Mouse (Mus musculus): ENCODE measurements around the gene Slc35b2.

Slc35b2 gene

GRCm38 (mm10) chr17:45599446-45600242 is 36.0 kb downstream of the Slc35b2 start, which contains the start of gene Slc29a1:
Gene Slc29a1 (minus strand): TSS chr17:45599606.
- Histone ChIP-seq H3K4me3 (replicated peaks; ENCODE audit: low read length) (peak within 1 kb of the TSS; percentile 93), H3K27me3 (ENCODE audit: insufficient read depth, low read length) (no peaks in the 10 kb centered on the region), H3K9me3 (ENCODE audit: low read length) (no peaks in the 10 kb centered on the region), H3K4me1 (replicated peaks; ENCODE audit: low read depth, low read length) (peaks cover 76% of the 10 kb centered on the region), H3K36me3 (ENCODE audit: insufficient read depth, low read length) (peaks cover 24% of the 10 kb centered on the region)
- TF ChIP-seq NANOG (IDR thresholded peaks at IDR 0.05; ENCODE audit: borderline replicate concordance, low read length) (no peak), CTCF (conservative IDR thresholded peaks at IDR 0.05; ENCODE audit: low read length) (no peak), POU5F1 (IDR thresholded peaks at IDR 0.05; ENCODE audit: borderline replicate concordance, low read length) (no peak)

GRCm38 (mm10) chr17:45600267-45600666 is 36.6 kb downstream of the Slc35b2 start:
- TF ChIP-seq POU5F1 (IDR thresholded peaks at IDR 0.05; ENCODE audit: borderline replicate concordance, low read length), result no peak
- no peak for TF ChIP-seq NANOG (IDR thresholded peaks at IDR 0.05; ENCODE audit: borderline replicate concordance, low read length)
- TF ChIP-seq CTCF (conservative IDR thresholded peaks at IDR 0.05; ENCODE audit: low read length), result no peak
- H3K9me3 ChIP-seq (ENCODE audit: low read length), result no peaks in the 10 kb centered on the region
- H3K27me3 ChIP-seq (ENCODE audit: insufficient read depth, low read length), result no peaks in the 10 kb centered on the region
- H3K36me3 ChIP-seq (ENCODE audit: insufficient read depth, low read length), result peaks cover 24% of the 10 kb centered on the region
- H3K4me1 ChIP-seq (replicated peaks; ENCODE audit: low read depth, low read length), result peaks cover 78% of the 10 kb centered on the region
- peak overlapping the region; percentile 93 for H3K4me3 ChIP-seq (replicated peaks; ENCODE audit: low read length)

DNA sequence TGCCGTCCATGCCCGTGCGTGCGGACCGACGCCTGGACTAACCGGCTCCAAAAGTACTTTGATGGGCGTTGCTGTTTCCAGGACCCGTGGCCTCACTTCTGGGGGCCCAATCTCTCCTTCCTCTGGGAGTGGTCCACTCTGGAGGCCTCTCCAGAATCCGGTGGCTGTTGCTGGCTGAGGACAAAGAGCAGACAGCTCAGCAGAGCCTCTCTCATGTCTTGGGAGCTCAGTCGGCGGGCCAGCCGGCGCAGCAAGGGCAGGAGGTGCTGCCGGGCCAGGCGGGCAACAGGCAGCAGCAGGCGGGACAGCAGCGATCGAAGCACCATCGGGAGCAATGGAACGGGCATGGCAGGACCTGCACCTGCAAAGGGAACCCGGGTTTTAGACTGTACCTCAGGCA is 37.7 kb downstream of the Slc35b2 start:
- Histone ChIP-seq H3K27me3 (ENCODE audit: insufficient read depth, low read length) (no peaks in the 10 kb centered on the region), H3K4me3 (replicated peaks; ENCODE audit: low read length) (peak overlapping the region; percentile 93), H3K9me3 (ENCODE audit: low read length) (no peaks in the 10 kb centered on the region), H3K4me1 (replicated peaks; ENCODE audit: low read depth, low read length) (peaks cover 83% of the 10 kb centered on the region), H3K36me3 (ENCODE audit: insufficient read depth, low read length) (peaks cover 24% of the 10 kb centered on the region)
- TF ChIP-seq NANOG (IDR thresholded peaks at IDR 0.05; ENCODE audit: borderline replicate concordance, low read length) (no peak), CTCF (conservative IDR thresholded peaks at IDR 0.05; ENCODE audit: low read length) (no peak), POU5F1 (IDR thresholded peaks at IDR 0.05; ENCODE audit: borderline replicate concordance, low read length) (no peak)

DNA sequence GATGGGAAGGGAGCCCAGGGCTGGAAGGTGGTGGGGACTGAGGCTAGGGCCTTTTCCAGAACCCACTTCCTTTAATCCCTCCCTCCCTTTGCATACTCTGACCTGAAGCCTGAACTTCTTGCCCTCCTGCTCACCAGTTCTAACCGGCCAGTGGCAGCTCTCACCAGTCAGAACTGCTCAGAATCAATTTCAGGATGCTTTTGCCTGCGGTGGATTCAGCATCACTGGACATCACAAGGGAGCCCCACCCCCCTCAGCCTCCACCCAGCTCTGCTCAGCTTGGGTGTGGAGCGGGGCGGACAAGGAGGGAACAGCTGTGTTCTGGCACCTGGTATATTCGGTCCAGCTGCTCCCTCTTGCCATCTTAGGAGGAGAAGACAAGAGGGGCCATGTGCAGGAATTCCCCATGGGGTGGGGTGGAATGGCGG is 38.2 kb downstream of the Slc35b2 start, which contains the start of gene Mymx:
Gene Mymx, minus strand, starts transcription at position 226 of the 428 bp plus-strand sequence.
- TF ChIP-seq CTCF (conservative IDR thresholded peaks at IDR 0.05; ENCODE audit: low read length) (no peak), NANOG (IDR thresholded peaks at IDR 0.05; ENCODE audit: borderline replicate concordance, low read length) (no peak)
- Histone ChIP-seq H3K4me1 (replicated peaks; ENCODE audit: low read depth, low read length) (peaks cover 83% of the 10 kb centered on the region), H3K4me3 (replicated peaks; ENCODE audit: low read length) (peak within 1 kb of the TSS; percentile 93), H3K27me3 (ENCODE audit: insufficient read depth, low read length) (no peaks in the 10 kb centered on the region), H3K36me3 (ENCODE audit: insufficient read depth, low read length) (peaks cover 24% of the 10 kb centered on the region), H3K9me3 (ENCODE audit: low read length) (no peaks in the 10 kb centered on the region)

DNA sequence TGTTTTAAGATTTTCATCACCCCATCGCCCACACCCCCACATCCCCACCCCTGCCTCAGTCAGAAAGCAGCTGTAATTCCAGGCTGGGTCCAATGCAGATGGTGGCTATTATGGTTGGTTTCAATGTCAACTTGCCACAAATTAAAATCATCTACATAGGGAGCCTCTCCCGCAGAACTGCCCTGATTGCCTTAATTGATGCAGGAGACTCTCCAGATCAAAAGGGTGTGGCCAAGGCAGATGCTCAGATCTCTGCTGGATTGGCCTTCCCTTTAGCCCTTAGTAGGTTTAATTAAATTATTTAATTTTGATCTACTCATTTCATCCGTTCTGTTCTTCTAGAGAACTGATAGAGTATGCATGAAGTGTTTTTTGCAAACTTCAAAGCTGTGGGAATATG is 39.3 kb downstream of the Slc35b2 start:
- TF ChIP-seq NANOG (IDR thresholded peaks at IDR 0.05; ENCODE audit: borderline replicate concordance, low read length) (no peak), CTCF (conservative IDR thresholded peaks at IDR 0.05; ENCODE audit: low read length) (no peak), POU5F1 (IDR thresholded peaks at IDR 0.05; ENCODE audit: borderline replicate concordance, low read length) (no peak)
- H3K36me3 ChIP-seq (ENCODE audit: insufficient read depth, low read length), result peaks cover 22% of the 10 kb centered on the region
- no peaks in the 10 kb centered on the region for H3K27me3 ChIP-seq (ENCODE audit: insufficient read depth, low read length)
- H3K4me3 ChIP-seq (replicated peaks; ENCODE audit: low read length), result peak overlapping the region; percentile 93
- peaks cover 83% of the 10 kb centered on the region for H3K4me1 ChIP-seq (replicated peaks; ENCODE audit: low read depth, low read length)
- H3K9me3 ChIP-seq (ENCODE audit: low read length), result no peaks in the 10 kb centered on the region

- H3K36me3 ChIP-seq (ENCODE audit: insufficient read depth, low read length), result no peaks in the 10 kb centered on the region
- no peaks in the 10 kb centered on the region for H3K9me3 ChIP-seq (ENCODE audit: low read length)
These were observed 43.6 kb downstream of the Slc35b2 start for GRCm38 (mm10) chr17:45606992-45607879.

DNA sequence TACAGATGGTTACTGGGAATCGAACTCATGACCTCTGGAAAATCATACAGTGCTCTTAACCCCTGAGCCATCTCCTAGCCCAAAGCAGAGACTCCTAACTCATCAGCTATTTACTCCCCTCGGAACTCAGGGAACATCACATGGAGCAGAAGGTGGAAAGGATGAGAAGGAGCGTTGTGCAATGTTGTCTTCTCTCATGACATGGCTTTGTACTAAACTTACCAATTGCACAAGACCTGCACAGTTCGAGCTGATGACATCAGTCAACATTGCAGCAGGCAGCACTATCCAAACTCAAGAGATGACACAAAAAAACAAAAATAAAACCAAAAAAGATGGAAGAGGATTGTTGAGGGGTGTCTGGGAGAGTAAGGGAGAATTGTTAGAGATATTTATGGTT is 44.7 kb downstream of the Slc35b2 start:
- H3K27me3 ChIP-seq (ENCODE audit: insufficient read depth, low read length), result no peaks in the 10 kb centered on the region
- peaks cover 94% of the 10 kb centered on the region for H3K4me1 ChIP-seq (replicated peaks; ENCODE audit: low read depth, low read length)
- H3K36me3 ChIP-seq (ENCODE audit: insufficient read depth, low read length), result no peaks in the 10 kb centered on the region
- TF ChIP-seq POU5F1 (IDR thresholded peaks at IDR 0.05; ENCODE audit: borderline replicate concordance, low read length) (no peak), NANOG (IDR thresholded peaks at IDR 0.05; ENCODE audit: borderline replicate concordance, low read length) (no peak), CTCF (conservative IDR thresholded peaks at IDR 0.05; ENCODE audit: low read length) (no peak)
- no peak overlapping the region for H3K4me3 ChIP-seq (replicated peaks; ENCODE audit: low read length)
- H3K9me3 ChIP-seq (ENCODE audit: low read length), result no peaks in the 10 kb centered on the region

More at GRCm38 (mm10) chr17:45606992-45607879, 43.6 kb downstream of the Slc35b2 start:
- H3K27me3 ChIP-seq (ENCODE audit: insufficient read depth, low read length), result no peaks in the 10 kb centered on the region
- peaks cover 93% of the 10 kb centered on the region for H3K4me1 ChIP-seq (replicated peaks; ENCODE audit: low read depth, low read length)
- H3K4me3 ChIP-seq (replicated peaks; ENCODE audit: low read length), result no peak overlapping the region
- TF ChIP-seq NANOG (IDR thresholded peaks at IDR 0.05; ENCODE audit: borderline replicate concordance, low read length), result peak; percentile 97
- TF ChIP-seq POU5F1 (IDR thresholded peaks at IDR 0.05; ENCODE audit: borderline replicate concordance, low read length), result no peak
- TF ChIP-seq CTCF (conservative IDR thresholded peaks at IDR 0.05; ENCODE audit: low read length), result no peak

Data from E14TG2a.4 (cell line).